Mouse (Mus musculus) adrenal gland, postnatal 0 days (tissue): ENCODE measurements around the gene Vmn1r171. TPM values are rescaled to one million over a fixed set of nuclear protein-coding genes. Genes with fewer than 3 reads are reported as not detected.

Experiments
- polyA plus RNA-seq: library from polyadenylated mRNA; unstranded; fragments of >200 nt; fragmentation: Nextera tagmentation; extraction: Ambion mirVana; gene quantifications from 2 replicates; pipeline ENCODE4 v1.2.1, GENCODE M21; 2015

Gene Vmn1r171
- polyA plus RNA-seq = not detected in 2 replicates

DNA sequence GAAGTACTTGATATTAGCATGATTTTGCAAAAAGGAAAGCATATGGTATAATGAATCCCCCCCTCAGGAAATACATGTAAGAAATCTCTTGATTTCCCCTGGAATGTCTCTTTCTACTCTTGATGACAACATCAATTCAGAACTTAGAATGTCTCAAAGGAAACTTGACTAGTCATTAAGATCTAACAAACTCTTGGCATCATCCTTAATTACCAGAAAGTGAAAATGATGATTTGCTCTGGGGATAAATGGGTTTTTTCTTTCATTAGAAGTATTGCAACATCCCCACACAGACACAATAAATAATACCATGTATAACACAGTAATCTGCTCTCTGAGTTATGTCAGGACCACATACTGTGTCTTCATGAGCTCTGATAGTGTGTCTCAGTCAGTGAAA lies at the start of gene Vmn1r171:
Vmn1r171 (plus strand) TSS at position 301 of the 400 bp plus-strand sequence.

DNA sequence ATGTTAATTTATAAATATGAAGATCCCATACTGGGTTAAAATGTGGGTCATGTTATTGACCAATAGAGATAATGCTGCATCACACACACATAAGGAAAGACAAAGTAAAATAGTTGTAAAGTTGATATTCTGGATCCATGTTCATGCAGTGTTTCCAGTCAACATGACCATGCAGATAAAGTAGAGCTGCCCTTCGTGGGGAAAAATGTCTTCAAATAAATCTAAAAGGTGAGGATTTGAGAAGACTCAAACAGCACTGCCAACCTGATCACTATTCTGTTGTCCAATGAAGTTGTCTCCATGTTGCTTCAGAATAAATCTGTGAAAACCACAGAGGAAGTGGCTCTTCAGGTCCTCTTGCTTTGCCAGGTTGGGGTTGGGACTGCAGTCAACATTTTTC lies 24.6 kb upstream of the Vmn1r171 start, which contains the start of gene Vmn1r170:
Vmn1r170 (plus strand) TSS at position 301 of the 400 bp plus-strand sequence.

DNA sequence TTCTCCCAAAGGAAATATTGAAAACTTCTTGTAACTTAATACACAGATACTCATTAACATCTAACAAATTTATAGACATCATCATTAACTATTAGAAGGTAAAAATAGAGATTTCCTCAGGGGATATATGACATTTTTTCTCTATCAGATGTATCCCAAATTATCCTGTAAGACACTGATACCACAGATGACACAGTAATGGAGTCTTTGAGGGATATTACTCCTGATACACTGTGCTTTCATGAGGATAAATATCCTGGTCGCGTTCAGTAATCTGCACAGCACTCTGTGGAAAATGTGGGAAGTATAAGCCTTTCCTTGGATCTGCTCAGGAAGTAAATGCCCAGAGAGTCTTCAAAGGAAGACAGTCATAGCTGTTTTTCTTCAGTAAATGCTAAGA lies 27.5 kb downstream of the Vmn1r171 start, which contains the start of gene Vmn1r172:
Vmn1r172 (plus strand) TSS at position 301 of the 400 bp plus-strand sequence.

Other genes starting within 250 kb of the Vmn1r171 start
- gene Nlrp5, start 244.8 kb upstream of the Vmn1r171 start, polyA plus RNA-seq = not detected in 2 replicates
- gene Vmn1r167, start 123.5 kb upstream of the Vmn1r171 start, polyA plus RNA-seq = not detected in 2 replicates
- not detected in 2 replicates for gene Vmn1r168, start 91.0 kb upstream of the Vmn1r171 start, polyA plus RNA-seq
- not detected in 2 replicates for gene Vmn1r169, start 55.2 kb upstream of the Vmn1r171 start, polyA plus RNA-seq
- gene Vmn1r170, start 24.5 kb upstream of the Vmn1r171 start, polyA plus RNA-seq = not detected in 2 replicates
- not detected in 2 replicates for gene Vmn1r172, start 27.6 kb downstream of the Vmn1r171 start, polyA plus RNA-seq
- not detected in 2 replicates for gene Vmn1r173, start 70.0 kb downstream of the Vmn1r171 start, polyA plus RNA-seq
- gene Vmn1r174, start 121.5 kb downstream of the Vmn1r171 start, polyA plus RNA-seq = not detected in 2 replicates
- gene Vmn1r175, start 179.9 kb downstream of the Vmn1r171 start, polyA plus RNA-seq = not detected in 2 replicates
- not detected in 2 replicates for gene Vmn1r176, start 206.7 kb downstream of the Vmn1r171 start, polyA plus RNA-seq
- not detected in 2 replicates for gene Vmn1r177, start 235.7 kb downstream of the Vmn1r171 start, polyA plus RNA-seq